Mouse (Mus musculus): ENCODE results near the gene I830077J02Rik. TPM values are rescaled to one million over a fixed set of nuclear protein-coding genes. Genes with fewer than 3 reads are reported as not detected.

Gene I830077J02Rik
- total RNA-seq, 2 experiments from 2014 or later = 0.84 to 1.5 TPM

DNA sequence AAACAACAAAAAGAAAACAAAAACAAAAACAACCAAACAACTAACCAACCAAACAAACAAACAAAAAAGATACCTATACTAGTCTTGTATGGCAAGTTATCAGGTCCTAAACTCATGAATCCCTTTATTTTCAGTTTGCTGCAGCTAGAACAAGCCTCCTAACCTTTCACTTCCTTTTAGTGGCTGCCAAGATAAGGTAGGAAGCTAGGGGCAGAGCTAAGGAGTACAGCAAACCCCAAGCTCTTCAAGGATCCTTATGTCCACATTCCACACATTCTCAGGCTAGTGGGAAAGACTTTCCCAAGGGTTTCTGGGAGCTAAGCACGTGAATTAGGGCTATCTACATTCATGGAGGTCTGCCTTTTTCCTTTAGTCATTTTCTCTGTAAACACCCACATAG is 17.2 kb downstream of the I830077J02Rik start:
- TF ChIP-seq CTCF (IDR thresholded peaks at IDR 0.05) = no peak
- no peak overlapping the region for H3K27ac ChIP-seq

DNA sequence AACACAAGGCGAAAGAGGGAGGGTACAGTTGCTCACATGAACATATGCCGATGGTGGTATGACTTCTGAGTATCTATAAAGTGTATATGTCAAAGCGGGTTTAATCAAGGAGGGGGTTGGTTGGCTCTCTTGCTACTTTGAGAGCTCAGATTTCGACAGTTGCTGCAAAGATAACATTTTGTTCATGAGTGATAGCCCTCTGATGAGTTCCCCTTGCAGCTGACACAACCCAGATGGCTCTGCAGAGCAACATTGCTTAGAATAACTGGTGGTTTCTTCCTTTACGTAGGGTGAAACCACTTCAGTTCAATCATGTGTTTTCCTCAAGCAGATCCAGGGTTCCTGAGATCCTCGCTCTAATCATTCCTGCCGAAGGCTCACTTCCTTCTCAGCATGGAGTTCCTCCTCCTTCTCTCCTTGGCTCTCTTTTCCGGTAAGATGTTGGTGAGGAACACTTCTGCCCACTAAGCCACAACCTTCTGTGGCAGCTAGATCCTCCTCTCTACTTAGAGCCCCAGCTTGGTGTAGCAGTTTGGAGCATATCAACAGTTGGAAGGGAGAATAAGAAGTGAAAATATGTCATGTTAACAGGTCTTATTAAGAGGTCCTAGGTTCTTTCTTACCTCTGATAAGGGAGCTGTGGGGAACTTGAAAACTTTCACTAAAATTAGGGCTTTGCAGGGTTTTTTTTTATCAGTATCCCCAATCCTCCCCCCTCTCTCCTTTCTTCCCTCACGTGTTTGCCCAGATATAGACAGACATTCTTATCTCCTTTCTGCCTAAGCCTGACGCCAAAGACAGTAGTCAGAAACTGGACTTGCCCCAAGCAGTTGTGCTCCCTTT is 18.4 kb downstream of the I830077J02Rik start:
- Histone ChIP-seq H3K4me3 (no peak overlapping the region), H3K27ac (no peak overlapping the region)
- DNase-seq (ENCODE audit: extremely low spot score in 1 of 2, low spot score in 2 of 2) = no peak
- intact Hi-C loops (cut with DNase I) = no loop called here
- no peak for TF ChIP-seq CTCF (IDR thresholded peaks at IDR 0.05)

More for the DNA sequence above, 17.2 kb downstream of the I830077J02Rik start:
- no peak overlapping the region for H3K4me3 ChIP-seq
- intact Hi-C loops (cut with DNase I) = no loop called here
- no peak for DNase-seq (ENCODE audit: extremely low spot score in 1 of 2, low spot score in 2 of 2)

DNA sequence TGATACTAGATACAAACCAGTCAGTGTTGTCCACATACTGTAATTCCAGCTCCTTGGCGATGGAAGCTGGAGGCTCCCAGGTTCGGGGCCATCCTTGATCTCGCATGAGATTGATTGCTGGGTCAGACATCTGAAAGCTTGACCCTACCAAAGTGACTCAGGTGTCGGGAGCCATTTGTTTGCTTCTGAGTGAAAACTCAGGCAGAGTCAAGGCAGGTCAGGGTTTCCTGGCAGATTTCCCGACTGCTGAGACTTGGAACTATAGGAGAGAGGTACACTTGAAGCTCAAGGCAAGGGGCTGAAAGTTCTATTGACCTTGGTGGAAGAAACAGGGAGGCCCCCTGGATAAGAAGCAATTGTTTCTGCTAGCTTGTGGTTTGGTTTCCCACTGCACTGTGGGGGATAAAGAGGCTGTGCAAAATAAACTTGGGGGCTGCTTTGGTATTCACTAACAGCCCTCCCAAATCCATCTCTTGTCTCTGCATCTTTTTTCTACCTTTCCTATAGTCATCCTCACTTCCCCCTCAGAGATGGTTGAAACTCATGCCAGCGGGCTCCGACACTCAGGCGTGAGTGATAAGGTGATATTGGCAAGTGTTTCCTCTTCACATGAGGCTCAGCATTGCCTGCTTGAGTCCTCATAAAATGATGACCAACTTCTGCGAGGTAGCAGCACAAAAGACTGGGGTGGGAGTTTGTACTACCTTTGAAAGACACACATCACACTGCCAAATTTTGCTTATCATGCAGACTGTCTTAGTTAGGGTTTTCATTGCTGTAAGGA is 20.2 kb downstream of the I830077J02Rik start:
- intact Hi-C loops (cut with DNase I) = no loop called here

DNA sequence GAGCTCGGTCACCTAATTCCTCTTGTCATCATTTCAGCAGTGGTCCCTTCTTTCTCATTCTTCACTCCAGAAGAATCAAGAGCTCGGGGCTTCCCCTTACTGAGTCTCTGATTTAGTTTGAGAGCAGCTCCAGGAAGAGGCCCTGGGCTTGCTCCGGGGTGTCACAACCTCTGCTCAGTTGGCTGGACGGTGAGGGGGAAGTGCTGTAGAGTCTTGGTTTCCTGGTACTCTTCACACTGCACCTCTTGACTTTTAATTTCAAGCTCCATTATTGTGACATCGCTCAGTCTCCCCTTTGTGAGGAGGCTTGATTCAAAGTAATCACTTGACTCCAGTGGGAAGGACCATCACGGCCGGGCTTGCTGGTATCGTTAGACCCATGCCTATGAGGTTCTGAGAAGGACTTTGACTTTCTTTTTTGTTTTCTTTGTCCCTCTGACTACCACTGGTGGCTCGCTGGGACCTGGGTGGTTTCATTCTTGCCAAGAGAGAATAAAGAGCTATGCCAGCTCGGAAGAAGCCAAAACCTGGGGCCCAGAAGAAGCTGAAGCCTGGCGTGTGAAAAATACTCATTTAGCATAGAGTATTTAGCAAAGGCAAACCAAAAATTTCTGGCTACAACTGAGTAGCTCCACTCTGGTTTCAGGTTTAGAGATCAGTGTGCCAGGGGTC is 21.8 kb downstream of the I830077J02Rik start:
- no peak for TF ChIP-seq CTCF (IDR thresholded peaks at IDR 0.05)
- no peak overlapping the region for H3K27ac ChIP-seq
- DNase-seq (ENCODE audit: extremely low spot score in 1 of 2, low spot score in 2 of 2) = no peak
- intact Hi-C loops (cut with DNase I) = no loop called here
- H3K4me3 ChIP-seq = no peak overlapping the region

More for the DNA sequence above, 20.2 kb downstream of the I830077J02Rik start:
- DNase-seq (ENCODE audit: extremely low spot score in 1 of 2, low spot score in 2 of 2) = no peak
- TF ChIP-seq CTCF (IDR thresholded peaks at IDR 0.05) = no peak
- no peak overlapping the region for H3K27ac ChIP-seq
- H3K4me3 ChIP-seq = no peak overlapping the region

DNA sequence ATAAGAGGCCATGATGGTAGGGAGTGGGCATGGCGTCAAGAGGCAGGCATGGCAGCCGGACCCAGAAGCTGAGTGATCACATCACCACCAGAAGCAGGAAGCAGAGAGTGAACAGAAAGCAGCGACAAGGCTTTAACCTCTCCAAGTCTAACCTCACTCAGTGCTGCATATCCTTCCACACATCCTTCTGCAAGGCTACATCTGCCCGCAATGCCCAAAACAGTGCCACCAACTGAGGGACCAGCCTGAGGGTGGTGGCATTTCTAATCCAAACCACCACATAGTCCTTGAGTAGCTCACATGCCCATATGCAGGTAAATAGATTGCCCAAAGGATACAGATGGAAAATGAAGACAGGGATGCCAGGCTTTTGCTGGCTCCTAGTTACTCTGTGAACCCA is 23.5 kb downstream of the I830077J02Rik start:
- DNase-seq (ENCODE audit: extremely low spot score in 1 of 2, low spot score in 2 of 2) = no peak
- intact Hi-C loops (cut with DNase I) = no loop called here
- no peak overlapping the region for H3K27ac ChIP-seq
- no peak overlapping the region for H3K4me3 ChIP-seq
- no peak for TF ChIP-seq CTCF (IDR thresholded peaks at IDR 0.05)

DNA sequence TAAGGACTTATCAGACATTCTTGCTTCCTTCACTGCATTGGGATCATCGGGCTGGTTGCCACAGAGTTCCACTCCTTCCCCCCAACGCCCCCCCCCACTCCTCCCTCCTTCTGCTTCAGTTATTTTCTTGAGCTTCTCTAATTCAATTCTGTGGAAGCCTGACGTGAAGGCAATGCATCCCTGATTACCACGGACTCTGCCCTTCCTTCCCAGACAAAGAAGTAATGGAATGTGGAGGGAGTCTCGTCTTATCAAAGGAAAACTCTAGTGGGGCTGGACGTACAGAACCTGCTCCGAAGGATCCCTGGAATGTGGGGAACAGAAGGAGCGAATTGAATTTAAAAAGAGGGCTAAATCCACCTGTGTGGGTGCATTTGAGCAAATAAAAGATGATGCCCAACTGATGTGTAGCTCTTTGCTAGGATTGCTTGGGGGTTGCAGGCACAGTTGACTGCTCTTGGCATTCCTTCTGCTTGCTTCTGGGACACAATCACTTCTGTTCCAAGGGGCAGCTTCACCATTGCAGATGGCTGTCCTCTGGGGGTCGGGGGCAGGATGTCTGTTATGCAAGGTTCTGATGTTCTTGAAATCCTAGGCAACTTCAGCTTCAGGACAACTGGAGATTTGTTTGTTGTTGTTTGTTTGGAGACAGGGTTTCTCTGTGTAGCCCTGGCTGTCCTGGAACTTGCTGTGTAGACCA is 24.4 kb downstream of the I830077J02Rik start:
- intact Hi-C loops (cut with DNase I) = no loop called here

DNA sequence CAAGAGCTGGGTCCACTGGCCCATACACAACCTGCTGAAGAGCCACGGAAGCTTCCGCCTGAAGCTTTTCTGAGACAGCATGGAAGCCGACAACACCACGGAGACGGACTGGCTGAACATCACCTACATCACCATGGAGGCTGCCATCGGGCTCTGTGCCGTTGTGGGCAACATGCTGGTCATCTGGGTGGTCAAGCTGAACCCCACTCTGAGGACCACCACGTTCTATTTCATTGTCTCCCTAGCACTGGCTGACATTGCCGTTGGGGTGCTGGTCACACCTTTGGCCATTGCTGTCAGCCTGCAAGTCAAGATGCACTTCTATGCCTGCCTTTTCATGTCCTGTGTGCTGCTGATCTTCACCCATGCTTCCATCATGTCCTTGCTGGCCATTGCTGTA is 27.7 kb downstream of the I830077J02Rik start:
- Histone ChIP-seq H3K4me3 (no peak overlapping the region), H3K27ac (no peak overlapping the region)
- no peak for TF ChIP-seq CTCF (IDR thresholded peaks at IDR 0.05)
- intact Hi-C loops (cut with DNase I) = no loop called here
- no peak for DNase-seq (ENCODE audit: extremely low spot score in 1 of 2, low spot score in 2 of 2)

More for the DNA sequence above, 24.4 kb downstream of the I830077J02Rik start:
- DNase-seq (ENCODE audit: extremely low spot score in 1 of 2, low spot score in 2 of 2) = no peak
- TF ChIP-seq CTCF (IDR thresholded peaks at IDR 0.05) = no peak
- Histone ChIP-seq H3K4me3 (no peak overlapping the region), H3K27ac (no peak overlapping the region)

DNA sequence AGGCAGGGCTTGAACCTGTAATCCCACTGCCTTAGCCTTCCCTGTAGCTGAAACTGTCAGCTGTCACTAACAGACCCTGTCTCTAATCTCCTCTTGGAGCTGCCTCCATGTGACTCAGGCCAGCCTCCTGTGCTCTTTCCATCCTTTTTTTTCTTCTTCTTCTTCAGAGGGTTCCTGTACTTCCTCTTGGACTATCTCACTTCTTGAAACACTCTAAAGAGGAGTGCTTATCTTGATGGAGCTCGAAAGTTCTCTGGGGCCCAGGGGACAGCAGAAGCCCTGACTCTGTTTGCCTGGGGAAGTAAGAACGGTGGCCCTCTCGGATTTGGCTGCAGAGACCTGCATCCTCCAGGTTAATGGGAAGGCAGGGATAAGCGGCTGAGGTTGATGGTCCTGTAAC is 28.3 kb downstream of the I830077J02Rik start:
- no peak overlapping the region for H3K4me3 ChIP-seq
- no peak for DNase-seq (ENCODE audit: extremely low spot score in 1 of 2, low spot score in 2 of 2)
- H3K27ac ChIP-seq = no peak overlapping the region
- intact Hi-C loops (cut with DNase I) = no loop called here
- no peak for TF ChIP-seq CTCF (IDR thresholded peaks at IDR 0.05)

DNA sequence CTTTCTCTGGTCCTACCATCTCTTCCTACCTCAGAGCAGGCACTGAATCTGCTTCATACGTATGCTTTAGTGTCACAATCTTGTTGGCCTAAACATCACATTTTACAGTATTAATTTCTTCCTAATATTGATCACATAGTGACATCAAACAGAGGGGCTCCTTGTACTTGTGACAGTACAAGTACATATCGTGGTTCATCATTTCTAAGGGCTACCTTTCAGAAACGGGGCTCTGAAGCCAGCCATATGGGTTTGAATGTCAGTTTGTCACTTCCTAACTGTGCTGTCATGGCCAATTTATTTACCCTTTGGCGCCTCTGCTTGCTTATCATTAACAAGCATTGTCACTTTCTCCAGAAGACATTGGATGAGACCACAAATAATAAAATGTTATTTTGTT is 31.0 kb downstream of the I830077J02Rik start:
- H3K27ac ChIP-seq = no peak overlapping the region
- TF ChIP-seq CTCF (IDR thresholded peaks at IDR 0.05) = no peak
- DNase-seq (ENCODE audit: extremely low spot score in 1 of 2, low spot score in 2 of 2) = no peak
- no peak overlapping the region for H3K4me3 ChIP-seq
- intact Hi-C loops (cut with DNase I) = no loop called here

DNA sequence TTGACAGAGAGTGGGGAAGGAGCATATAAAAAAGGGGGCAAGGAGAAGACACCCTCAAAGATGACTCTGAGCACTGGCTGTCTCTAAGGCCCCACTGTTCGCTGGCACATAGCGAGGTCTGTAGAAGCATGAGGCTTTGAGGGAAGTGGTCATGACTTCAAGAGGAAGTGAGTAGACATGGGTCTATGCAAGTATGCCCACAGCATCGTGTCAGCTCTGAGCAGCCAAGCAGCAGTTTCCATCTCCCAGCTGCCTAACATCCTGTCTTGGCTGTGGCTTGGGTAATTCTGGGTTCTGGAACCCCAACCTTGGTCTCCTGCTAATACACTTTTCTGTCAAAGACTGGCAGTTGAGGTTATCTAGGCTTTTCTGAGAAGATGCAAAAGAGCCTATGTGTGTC is 31.7 kb downstream of the I830077J02Rik start:
- DNase-seq (ENCODE audit: extremely low spot score in 1 of 2, low spot score in 2 of 2) = no peak
- no peak for TF ChIP-seq CTCF (IDR thresholded peaks at IDR 0.05)
- Histone ChIP-seq H3K4me3 (no peak overlapping the region), H3K27ac (no peak overlapping the region)
- intact Hi-C loops (cut with DNase I) = no loop called here

DNA sequence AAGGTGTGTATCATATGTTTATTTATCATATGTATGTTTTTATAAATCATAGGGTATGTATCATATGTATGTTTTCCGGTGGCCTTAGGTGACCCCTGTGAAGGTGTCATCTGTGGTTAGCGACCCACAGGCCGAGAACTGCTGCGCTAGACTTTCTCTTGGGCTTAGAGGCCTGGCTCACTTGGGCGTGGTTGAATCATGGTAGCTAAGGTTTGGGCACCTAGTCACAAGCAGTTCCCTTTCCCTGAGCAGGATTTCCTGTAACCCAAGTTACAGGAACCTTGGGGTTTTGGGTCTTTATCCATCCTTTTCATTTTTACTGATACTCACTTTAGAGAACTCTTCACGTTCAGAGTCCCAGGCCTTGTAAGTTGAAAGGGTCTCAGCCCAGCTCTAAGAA is 32.2 kb downstream of the I830077J02Rik start:
- H3K27ac ChIP-seq = no peak overlapping the region
- no peak overlapping the region for H3K4me3 ChIP-seq
- no peak for TF ChIP-seq CTCF (IDR thresholded peaks at IDR 0.05)
- intact Hi-C loops (cut with DNase I) = no loop called here
- no peak for DNase-seq (ENCODE audit: extremely low spot score in 1 of 2, low spot score in 2 of 2)

All from left cerebral cortex, adult 2 months (tissue).